ENCODE assay signal across 8 mouse cellular contexts in the genomic region with DNA sequence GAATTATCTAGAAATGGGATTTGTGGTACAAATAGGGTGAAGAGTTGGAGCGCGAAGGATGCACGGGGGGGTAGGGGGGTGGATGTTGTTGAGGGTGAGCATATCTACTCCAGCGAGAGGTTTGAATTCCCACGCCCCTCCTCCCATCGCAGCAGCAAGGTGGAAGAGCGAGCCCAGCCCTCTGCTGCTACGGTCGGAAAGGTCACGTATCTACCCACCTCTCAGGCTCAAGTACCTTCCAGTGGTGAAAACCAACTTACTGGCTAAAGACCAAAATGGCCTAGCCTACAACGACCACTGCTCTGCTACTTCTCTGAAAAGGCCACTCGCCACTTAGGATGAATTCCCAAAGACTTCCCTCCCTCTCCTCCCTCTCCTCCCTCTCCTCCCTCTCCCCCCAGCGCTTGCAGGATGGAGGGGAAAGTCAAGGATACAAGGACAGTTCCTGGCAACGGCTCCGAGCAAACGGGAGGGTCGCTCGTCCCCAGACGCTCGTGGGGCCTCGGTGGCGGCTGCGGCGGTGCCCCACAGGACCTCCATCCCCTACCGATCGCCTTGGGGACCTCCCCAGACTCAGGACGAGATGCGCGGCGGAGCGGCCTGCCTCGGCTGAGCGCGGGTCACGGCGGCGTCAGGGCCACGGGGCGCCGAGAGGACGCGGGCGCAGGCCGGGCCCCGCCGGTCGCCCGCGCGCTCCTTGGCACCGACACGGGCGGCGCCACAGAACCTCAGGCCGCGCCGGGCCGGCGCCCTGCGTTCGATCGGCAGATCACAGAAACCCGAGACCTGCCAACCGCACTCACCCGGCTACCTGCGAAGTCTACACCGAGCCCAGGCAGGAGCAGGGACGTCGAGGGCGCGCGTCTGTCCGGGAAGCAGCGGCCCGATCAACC. TPM values are rescaled to one million over a fixed set of nuclear protein-coding genes. Genes with fewer than 3 reads are reported as not detected.
A peak's percentile ranks its signal among the peaks of the same experiment; 100 is the strongest.
DNase-seq lines count a peak whose midpoint lies in the region; ATAC-seq and TF ChIP-seq lines count a peak whose summit lies in the region.

No protein-coding gene starts in this region.

- intact Hi-C loops in gastrocnemius, postnatal 14 days (cut with DNase I; ENCODE audit: low total_unique reads) = no loop called here

- peak overlapping the region; percentile 91 for H3K4me3 ChIP-seq in forebrain, postnatal 0 days (ENCODE audit: low read depth, low read length)
- H3K4me3 ChIP-seq in liver, embryonic 11.5 days (ENCODE audit: low read depth, low read length) = peak overlapping the region; percentile 77
- H3K4me3 ChIP-seq in midbrain, postnatal 0 days (ENCODE audit: low read depth, low read length) = peak overlapping the region; percentile 92

- no peaks in the 10 kb centered on the region; the same call in 1 of the 2 replicates for H3K4me1 ChIP-seq in forebrain, postnatal 0 days (ENCODE audit: insufficient read depth)
- peaks cover 17% of the 10 kb centered on the region for H3K4me1 ChIP-seq in liver, embryonic 11.5 days (replicated peaks; ENCODE audit: control insufficient read depth, insufficient read depth, low read length)
- H3K4me1 ChIP-seq in midbrain, postnatal 0 days (ENCODE audit: insufficient read depth, low read length) = peaks cover 6% of the 10 kb centered on the region; the same call in 1 of the 2 replicates

- H3K27me3 ChIP-seq in forebrain, postnatal 0 days (ENCODE audit: insufficient read depth, low read length) = no peaks in the 10 kb centered on the region
- peaks cover 13% of the 10 kb centered on the region for H3K27me3 ChIP-seq in liver, embryonic 11.5 days (replicated peaks; ENCODE audit: control insufficient read depth, insufficient read depth, low read length)
- H3K27me3 ChIP-seq in midbrain, postnatal 0 days (ENCODE audit: insufficient read depth, low read length) = no peaks in the 10 kb centered on the region

- H3K4me2 ChIP-seq in forebrain, postnatal 0 days (ENCODE audit: low read depth) = peak overlapping the region; percentile 76
- peak overlapping the region; percentile 99 for H3K4me2 ChIP-seq in liver, embryonic 11.5 days
- peak overlapping the region; percentile 82 for H3K4me2 ChIP-seq in midbrain, postnatal 0 days (ENCODE audit: low read depth, low read length, poor library complexity, severe bottlenecking)

- TF ChIP-seq CTCF in forebrain, postnatal 0 days (IDR thresholded peaks at IDR 0.05; ENCODE audit: low read depth) = no peak
- TF ChIP-seq CTCF in midbrain, postnatal 0 days (IDR thresholded peaks at IDR 0.05) = no peak

- H3K9ac ChIP-seq in forebrain, postnatal 0 days = peak overlapping the region; percentile 78
- H3K9ac ChIP-seq in liver, embryonic 11.5 days (ENCODE audit: low read depth, low read length) = peak overlapping the region; percentile 65
- peak overlapping the region; percentile 87 for H3K9ac ChIP-seq in midbrain, postnatal 0 days (replicated peaks; ENCODE audit: low read length, poor library complexity, severe bottlenecking)

- no peaks in the 10 kb centered on the region for H3K36me3 ChIP-seq in forebrain, postnatal 0 days (ENCODE audit: insufficient read depth)
- no peaks in the 10 kb centered on the region for H3K36me3 ChIP-seq in liver, embryonic 11.5 days (ENCODE audit: control insufficient read depth, insufficient read depth, low read length)
- peaks cover 4% of the 10 kb centered on the region; the same call in 1 of the 2 replicates for H3K36me3 ChIP-seq in midbrain, postnatal 0 days (ENCODE audit: insufficient read depth, low read length)

- WGBS in forebrain, postnatal 0 days = 3% methylated on average over 55 of the region's 75 CpGs
- WGBS in liver, embryonic 11.5 days = under 1% methylated on average over 75 of the region's 75 CpGs
- WGBS in midbrain, postnatal 0 days = under 1% methylated on average over 71 of the region's 75 CpGs

- DNase-seq in gastrocnemius, adult 18-20 months (ENCODE audit: low spot score) = peak; percentile 21
- no peak for DNase-seq in gastrocnemius, postnatal 14 days
- peak; percentile 16 for DNase-seq in urinary bladder, postnatal 25 days (ENCODE audit: low spot score)
- no peak for DNase-seq in urinary bladder, postnatal 36 days (ENCODE audit: low spot score in 2 of 2)
- DNase-seq in forebrain, postnatal 0 days = peak; percentile 58
- DNase-seq in liver, embryonic 11.5 days (ENCODE audit: low spot score) = no peak
- DNase-seq in midbrain, postnatal 0 days (ENCODE audit: low spot score) = peak; percentile 49
- no peak for DNase-seq in adrenal gland, postnatal 4 days (ENCODE audit: low spot score in 2 of 2)

- ATAC-seq in forebrain, postnatal 0 days = peak; percentile 72
- ATAC-seq in liver, embryonic 11.5 days (replicated peaks; ENCODE audit: low FRiP score) = peak; percentile 56
- ATAC-seq in midbrain, postnatal 0 days (ENCODE audit: low FRiP score) = peak; percentile 70

- H3K9me3 ChIP-seq in forebrain, postnatal 0 days (ENCODE audit: low read length) = no peaks in the 10 kb centered on the region
- no peaks in the 10 kb centered on the region for H3K9me3 ChIP-seq in liver, embryonic 11.5 days (ENCODE audit: control insufficient read depth, low read length)
- no peaks in the 10 kb centered on the region for H3K9me3 ChIP-seq in midbrain, postnatal 0 days (ENCODE audit: low read length)

- peak overlapping the region; percentile 69 for H3K27ac ChIP-seq in forebrain, postnatal 0 days (ENCODE audit: low read depth, low read length)
- H3K27ac ChIP-seq in liver, embryonic 11.5 days (ENCODE audit: low read depth, low read length) = no peak overlapping the region
- H3K27ac ChIP-seq in midbrain, postnatal 0 days (ENCODE audit: low read depth, low read length) = peak overlapping the region; percentile 75

RNA-seq across cellular contexts. Expression of gene Tmem50b, which starts 0.6 kb away (rescaled TPM):
- total RNA-seq in gastrocnemius, adult 18-20 months (2021) = 10 to 100 TPM; 13.1 to 15.1 TPM
- total RNA-seq in gastrocnemius, postnatal 14 days (2021) = 10 to 100 TPM; 16.0 to 16.9 TPM
- 65.2 and 65.6 TPM in 2 replicates for total RNA-seq in forebrain, postnatal 0 days (2014; rRNA removed)
- 98.8 and 102 TPM in 2 replicates for polyA plus RNA-seq in forebrain, postnatal 0 days (2015; fragmentation: Nextera tagmentation; extraction: Ambion mirVana)
- 13.3 and 14.0 TPM in 2 replicates for polyA plus RNA-seq in liver, embryonic 11.5 days (2014; fragmentation: Nextera tagmentation; extraction: Ambion mirVana)
- 78.2 and 83.9 TPM in 2 replicates for total RNA-seq in midbrain, postnatal 0 days (2014; rRNA removed)
- polyA plus RNA-seq in midbrain, postnatal 0 days (2015; fragmentation: Nextera tagmentation; extraction: Ambion mirVana) = 103 and 107 TPM in 2 replicates
- total RNA-seq in adrenal gland, postnatal 4 days (2021) = 10 to 100 TPM; 29.2 to 29.8 TPM

RNA-seq across cellular contexts. Expression of gene Dnajc28, which starts 21.8 kb away (rescaled TPM):
- total RNA-seq in gastrocnemius, adult 18-20 months (2021) = 10 to 100 TPM; 19.8 to 20.5 TPM
- 1 to 10 TPM; 6.6 to 8.5 TPM for total RNA-seq in gastrocnemius, postnatal 14 days (2021)
- total RNA-seq in forebrain, postnatal 0 days (2014; rRNA removed) = 3.7 and 6.1 TPM in 2 replicates
- polyA plus RNA-seq in forebrain, postnatal 0 days (2015; fragmentation: Nextera tagmentation; extraction: Ambion mirVana) = 2.8 and 3.6 TPM in 2 replicates
- 2.2 and 3.0 TPM in 2 replicates for polyA plus RNA-seq in liver, embryonic 11.5 days (2014; fragmentation: Nextera tagmentation; extraction: Ambion mirVana)
- 3.9 and 6.1 TPM in 2 replicates for total RNA-seq in midbrain, postnatal 0 days (2014; rRNA removed)
- 2.6 and 4.3 TPM in 2 replicates for polyA plus RNA-seq in midbrain, postnatal 0 days (2015; fragmentation: Nextera tagmentation; extraction: Ambion mirVana)
- total RNA-seq in adrenal gland, postnatal 4 days (2021) = 1 to 10 TPM; 5.6 to 8.7 TPM

RNA-seq across cellular contexts. Expression of gene Gart, which starts 49.7 kb away (rescaled TPM):
- total RNA-seq in gastrocnemius, adult 18-20 months (2021) = 10 to 100 TPM; 60.8 to 64.6 TPM
- total RNA-seq in gastrocnemius, postnatal 14 days (2021) = 10 to 100 TPM; 45.2 to 54.1 TPM
- 36.7 and 41.8 TPM in 2 replicates for total RNA-seq in forebrain, postnatal 0 days (2014; rRNA removed)
- polyA plus RNA-seq in forebrain, postnatal 0 days (2015; fragmentation: Nextera tagmentation; extraction: Ambion mirVana) = 35.9 and 44.0 TPM in 2 replicates
- polyA plus RNA-seq in liver, embryonic 11.5 days (2014; fragmentation: Nextera tagmentation; extraction: Ambion mirVana) = 227 and 251 TPM in 2 replicates
- 33.8 and 40.5 TPM in 2 replicates for total RNA-seq in midbrain, postnatal 0 days (2014; rRNA removed)
- polyA plus RNA-seq in midbrain, postnatal 0 days (2015; fragmentation: Nextera tagmentation; extraction: Ambion mirVana) = 38.2 and 45.2 TPM in 2 replicates
- total RNA-seq in adrenal gland, postnatal 4 days (2021) = 100 to 1,000 TPM; 117 to 118 TPM

RNA-seq across cellular contexts. Expression of gene Ifngr2, which starts 50.2 kb away (rescaled TPM):
- 10 to 100 TPM; 52.7 to 61.5 TPM for total RNA-seq in gastrocnemius, adult 18-20 months (2021)
- total RNA-seq in gastrocnemius, postnatal 14 days (2021) = 10 to 100 TPM; 51.4 to 54.4 TPM
- total RNA-seq in forebrain, postnatal 0 days (2014; rRNA removed) = 61.8 and 63.0 TPM in 2 replicates
- 112 and 146 TPM in 2 replicates for polyA plus RNA-seq in forebrain, postnatal 0 days (2015; fragmentation: Nextera tagmentation; extraction: Ambion mirVana)
- 26.2 and 28.7 TPM in 2 replicates for polyA plus RNA-seq in liver, embryonic 11.5 days (2014; fragmentation: Nextera tagmentation; extraction: Ambion mirVana)
- total RNA-seq in midbrain, postnatal 0 days (2014; rRNA removed) = 59.3 and 75.1 TPM in 2 replicates
- 140 and 141 TPM in 2 replicates for polyA plus RNA-seq in midbrain, postnatal 0 days (2015; fragmentation: Nextera tagmentation; extraction: Ambion mirVana)
- 10 to 100 TPM; 38.5 to 40.9 TPM for total RNA-seq in adrenal gland, postnatal 4 days (2021)

RNA-seq across cellular contexts. Expression of gene Son, which starts 50.3 kb away (rescaled TPM):
- 10 to 100 TPM; 92.4 to 97.4 TPM for total RNA-seq in gastrocnemius, adult 18-20 months (2021)
- 10 to 100 TPM; 95.5 to 96.9 TPM for total RNA-seq in gastrocnemius, postnatal 14 days (2021)
- 220 and 279 TPM in 2 replicates for total RNA-seq in forebrain, postnatal 0 days (2014; rRNA removed)
- polyA plus RNA-seq in forebrain, postnatal 0 days (2015; fragmentation: Nextera tagmentation; extraction: Ambion mirVana) = 56.9 and 76.7 TPM in 2 replicates
- polyA plus RNA-seq in liver, embryonic 11.5 days (2014; fragmentation: Nextera tagmentation; extraction: Ambion mirVana) = 90.9 and 101 TPM in 2 replicates
- 256 and 257 TPM in 2 replicates for total RNA-seq in midbrain, postnatal 0 days (2014; rRNA removed)
- 82.3 and 98.4 TPM in 2 replicates for polyA plus RNA-seq in midbrain, postnatal 0 days (2015; fragmentation: Nextera tagmentation; extraction: Ambion mirVana)
- total RNA-seq in adrenal gland, postnatal 4 days (2021) = 100 to 1,000 TPM; 265 to 299 TPM

Comparison
In these comparisons a context has a peak if more than half of its experiments do, and no peak if none do; other contexts are left out.
1. DNase-seq: peak in gastrocnemius, adult 18-20 months (single experiment), urinary bladder, postnatal 25 days (single experiment), forebrain, postnatal 0 days (single experiment) and midbrain, postnatal 0 days (single experiment); none in gastrocnemius, postnatal 14 days (single experiment), urinary bladder, postnatal 36 days (0 of 2), liver, embryonic 11.5 days (single experiment) and adrenal gland, postnatal 4 days (0 of 2).
2. Peak in every context shown above with its lines, with median percentiles within 50 percentile points of each other: ATAC-seq, H3K4me2 ChIP-seq, H3K4me3 ChIP-seq and H3K9ac ChIP-seq.